In genomic region chr16:18191006-18191405, GRCm38 (mm10) we compare ENCODE assay signal across 32 mouse cellular contexts. TPM values are rescaled to one million over a fixed set of nuclear protein-coding genes. Genes with fewer than 3 reads are reported as not detected.
"Had no signal": no experiment of that assay in that cellular context is flagged by ENCODE, and none has a peak within 500 bp of the region (broad histone marks: within the 10 kb centered on the region; RNA-seq: fewer than 3 reads in every experiment).

No protein-coding gene starts in this region.

- H3K4me2 ChIP-seq: heart, embryonic 11.5 days; heart, embryonic 13.5 days; heart, embryonic 15.5 days; hindbrain, embryonic 13.5 days; hindbrain, embryonic 15.5 days; kidney, embryonic 15.5 days; limb, embryonic 13.5 days; limb, embryonic 15.5 days had no signal

- H3K9ac ChIP-seq: heart, embryonic 13.5 days; heart, embryonic 15.5 days; hindbrain, embryonic 13.5 days; hindbrain, embryonic 15.5 days; kidney, embryonic 15.5 days; limb, embryonic 13.5 days; limb, embryonic 15.5 days had no signal

- ATAC-seq: hindbrain, postnatal 0 days; intestine, embryonic 16.5 days had no signal

- DNase-seq: gastrocnemius, adult 2 months; gastrocnemius, postnatal 10 days; gastrocnemius, postnatal 25 days; heart, adult 11 months; heart, adult 2 months; heart, postnatal 14 days; heart, postnatal 36 days; kidney, adult 11 months; kidney, adult 2 months; kidney, adult 9 months; kidney, postnatal 14 days; kidney, postnatal 36 days; layer of hippocampus, adult 9-11 months; layer of hippocampus, postnatal 36 days; left cerebral cortex, postnatal 4 days had no signal

- H3K27ac ChIP-seq: gastrocnemius, adult 2 months; heart, adult 2 months; heart, embryonic 13.5 days; heart, embryonic 15.5 days; hindbrain, embryonic 13.5 days; hindbrain, embryonic 15.5 days; hindbrain, postnatal 0 days; kidney, embryonic 15.5 days; kidney, postnatal 0 days; limb, embryonic 13.5 days; limb, embryonic 15.5 days had no signal

- H3K4me3 ChIP-seq: gastrocnemius, adult 2 months; heart, adult 2 months; heart, embryonic 13.5 days; heart, embryonic 15.5 days; hindbrain, embryonic 13.5 days; hindbrain, embryonic 15.5 days; kidney, embryonic 15.5 days; limb, embryonic 13.5 days; limb, embryonic 15.5 days had no signal

- H3K36me3 ChIP-seq: heart, embryonic 13.5 days; heart, embryonic 15.5 days; hindbrain, embryonic 13.5 days; hindbrain, embryonic 15.5 days; kidney, embryonic 15.5 days; limb, embryonic 13.5 days; limb, embryonic 15.5 days had no signal

- H3K9me3 ChIP-seq: heart, embryonic 13.5 days; heart, embryonic 15.5 days; hindbrain, embryonic 13.5 days; hindbrain, embryonic 15.5 days; kidney, embryonic 15.5 days; limb, embryonic 15.5 days had no signal

- H3K27me3 ChIP-seq: heart, embryonic 15.5 days; hindbrain, embryonic 13.5 days; hindbrain, embryonic 15.5 days; kidney, embryonic 15.5 days had no signal

RNA-seq across cellular contexts. Expression of gene Ccdc188, which starts 26.7 kb away (rescaled TPM):
- polyA plus RNA-seq: frontal cortex, adult 2 months; heart, adult 2 months; heart, embryonic 11.5 days; heart, embryonic 13.5 days; heart, embryonic 15.5 days; heart, postnatal 0 days; hindbrain, embryonic 11.5 days; hindbrain, embryonic 13.5 days; hindbrain, embryonic 15.5 days; hindbrain, postnatal 0 days; intestine, embryonic 14.5 days; intestine, embryonic 16.5 days; kidney, adult 2 months; kidney, embryonic 15.5 days; kidney, postnatal 0 days; large intestine, adult 2 months; limb, embryonic 11.5 days; limb, embryonic 13.5 days; limb, embryonic 15.5 days had no signal
